Mouse (Mus musculus): ENCODE data around the gene Olfr314. TPM values are rescaled to one million over a fixed set of nuclear protein-coding genes. Genes with fewer than 3 reads are reported as not detected.
"Not testable (repeated sequence)": the region's sequence is repeated elsewhere in the genome, so short reads cannot be mapped to it uniquely, and the experiment has no call there.

Gene Olfr314
- polyA plus RNA-seq, 1 experiment = not detected

DNA sequence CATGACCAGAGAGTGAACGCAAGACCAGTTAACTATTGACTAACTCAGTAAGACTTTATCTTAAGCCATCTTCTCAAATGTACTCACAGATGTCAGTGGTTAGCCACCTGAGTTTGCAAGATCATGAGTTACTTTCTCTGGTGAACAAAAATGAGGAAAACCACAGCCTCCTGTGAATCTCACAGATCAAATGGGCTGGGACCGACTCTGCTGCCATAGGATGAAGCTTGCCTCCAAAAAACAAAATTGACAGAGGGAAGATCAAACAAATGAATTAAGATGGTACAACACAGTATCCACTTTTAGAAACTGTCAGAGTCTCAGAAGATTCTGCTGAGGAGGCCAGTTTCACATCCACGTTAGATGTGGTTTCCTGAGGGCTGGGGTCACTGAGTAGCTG is 47.0 kb downstream of the Olfr314 start:
- WGBS = 65% methylated on average over 3 of the region's 3 CpGs
- TF ChIP-seq POLR2A (IDR thresholded peaks at IDR 0.05; ENCODE audit: low read depth, low read length) (no peak), CTCF (conservative IDR thresholded peaks at IDR 0.05; ENCODE audit: insufficient read depth, insufficient read length, low read depth, low read length) (no peak)
- Histone ChIP-seq H3K36me3 (ENCODE audit: control insufficient read depth, insufficient read depth, low read length) (no peaks in the 10 kb centered on the region), H3K4me3 (ENCODE audit: insufficient read depth, low read depth, low read length) (no peak overlapping the region), H3K27me3 (replicated peaks; ENCODE audit: control insufficient read depth, insufficient read depth, low read length) (no peaks in the 10 kb centered on the region), H3K27ac (ENCODE audit: insufficient read depth, low read depth, low read length) (no peak overlapping the region), H3K4me1 (ENCODE audit: control insufficient read depth, insufficient read depth, low read length) (no peaks in the 10 kb centered on the region)
- no peak for DNase-seq

DNA sequence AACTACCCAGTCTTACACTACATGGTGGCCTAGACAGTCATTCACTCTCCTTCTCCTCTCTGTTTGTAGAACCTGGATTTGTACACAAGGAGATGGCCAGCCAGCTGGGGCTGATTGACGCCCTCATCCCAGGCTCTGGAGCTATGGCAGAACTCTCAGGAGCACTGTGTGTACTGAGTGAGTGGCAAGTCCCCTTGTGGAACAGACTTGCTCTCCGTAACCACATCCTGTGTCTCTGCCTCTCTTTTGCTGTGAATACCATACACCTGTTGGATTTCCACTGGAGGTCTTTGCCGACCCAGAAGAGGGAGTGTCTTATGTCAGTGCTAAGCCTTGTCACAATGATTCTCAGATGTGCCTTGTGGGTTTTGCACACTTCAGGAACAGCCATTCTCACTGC is 49.8 kb downstream of the Olfr314 start:
- H3K4me3 ChIP-seq (ENCODE audit: insufficient read depth, low read depth, low read length); H3K27me3 ChIP-seq (replicated peaks; ENCODE audit: control insufficient read depth, insufficient read depth, low read length); DNase-seq; H3K36me3 ChIP-seq (ENCODE audit: control insufficient read depth, insufficient read depth, low read length); H3K4me1 ChIP-seq (ENCODE audit: control insufficient read depth, insufficient read depth, low read length); H3K27ac ChIP-seq (ENCODE audit: insufficient read depth, low read depth, low read length): not testable (repeated sequence)
- 73% methylated on average over 3 of the region's 3 CpGs for WGBS

Other genes starting within 250 kb of the Olfr314 start
- not detected in 2 replicates for gene Olfr330, start 248.1 kb upstream of the Olfr314 start, polyA plus RNA-seq (2012; rRNA removed)
- not detected in 2 replicates for gene Olfr329-ps, start 236.5 kb upstream of the Olfr314 start, polyA plus RNA-seq (2012; rRNA removed)
- gene Olfr328, start 227.3 kb upstream of the Olfr314 start, polyA plus RNA-seq (2012; rRNA removed) = not detected in 2 replicates
- gene Olfr224, start 212.4 kb upstream of the Olfr314 start, polyA plus RNA-seq (2012; rRNA removed) = not detected in 2 replicates
- not detected in 2 replicates for gene Olfr325, start 205.2 kb upstream of the Olfr314 start, polyA plus RNA-seq (2012; rRNA removed)
- gene Olfr324, start 187.8 kb upstream of the Olfr314 start, polyA plus RNA-seq (2012; rRNA removed) = not detected in 2 replicates
- not detected in 2 replicates for gene 2210407C18Rik, start 166.9 kb upstream of the Olfr314 start, polyA plus RNA-seq (2012; rRNA removed)
- not detected in 2 replicates for gene Olfr323, start 152.5 kb upstream of the Olfr314 start, polyA plus RNA-seq (2012; rRNA removed)
- gene Trim58, start 142.5 kb upstream of the Olfr314 start, polyA plus RNA-seq (2012; rRNA removed) = not detected in 2 replicates
- gene Olfr322, start 124.2 kb upstream of the Olfr314 start, polyA plus RNA-seq (2012; rRNA removed) = not detected in 2 replicates
- not detected in 2 replicates for gene Olfr320, start 101.9 kb upstream of the Olfr314 start, polyA plus RNA-seq (2012; rRNA removed)
- not detected in 2 replicates for gene Olfr319, start 83.8 kb upstream of the Olfr314 start, polyA plus RNA-seq (2012; rRNA removed)
- gene Olfr318, start 58.9 kb upstream of the Olfr314 start, polyA plus RNA-seq (2012; rRNA removed) = not detected in 2 replicates
- gene Olfr317, start 43.7 kb upstream of the Olfr314 start, polyA plus RNA-seq (2012; rRNA removed) = not detected in 2 replicates
- gene Olfr316, start 30.2 kb upstream of the Olfr314 start, polyA plus RNA-seq (2012; rRNA removed) = not detected in 2 replicates
- gene Olfr315, start 9.8 kb upstream of the Olfr314 start, polyA plus RNA-seq (2012; rRNA removed) = not detected in 2 replicates
- gene Fam183b, start 19.0 kb downstream of the Olfr314 start, polyA plus RNA-seq (2012; rRNA removed) = not detected in 2 replicates
- gene Olfr313, start 32.0 kb downstream of the Olfr314 start, polyA plus RNA-seq (2012; rRNA removed) = not detected in 2 replicates
- not detected in 2 replicates for gene Olfr312, start 46.3 kb downstream of the Olfr314 start, polyA plus RNA-seq (2012; rRNA removed)
- not detected in 2 replicates for gene Olfr311, start 56.3 kb downstream of the Olfr314 start, polyA plus RNA-seq (2012; rRNA removed)
- gene Gm12258, start 64.2 kb downstream of the Olfr314 start, polyA plus RNA-seq (2012; rRNA removed) = 2.3 and 2.6 TPM in 2 replicates
- 3.3 and 3.7 TPM in 2 replicates for gene 2810021J22Rik, start 84.3 kb downstream of the Olfr314 start, polyA plus RNA-seq (2012; rRNA removed)
- 1.2 and 1.5 TPM in 2 replicates for gene Zfp39, start 121.3 kb downstream of the Olfr314 start, polyA plus RNA-seq (2012; rRNA removed)
- gene Btnl10, start 135.0 kb downstream of the Olfr314 start, polyA plus RNA-seq (2012; rRNA removed) = 0.27 and 0.31 TPM in 2 replicates
- 251 and 307 TPM in 2 replicates for gene Rnf187, start 156.0 kb downstream of the Olfr314 start, polyA plus RNA-seq (2012; rRNA removed)
- 3.0 and 5.3 TPM in 2 replicates for gene Hist3h2ba, start 166.0 kb downstream of the Olfr314 start, polyA plus RNA-seq (2012; rRNA removed)
- 29.0 and 29.5 TPM in 2 replicates for gene Hist3h2a, start 171.7 kb downstream of the Olfr314 start, polyA plus RNA-seq (2012; rRNA removed)
- 0.34 and 0.48 TPM in 2 replicates for gene Trim17, start 171.7 kb downstream of the Olfr314 start, polyA plus RNA-seq (2012; rRNA removed)
- gene Trim11, start 195.1 kb downstream of the Olfr314 start, polyA plus RNA-seq (2012; rRNA removed) = 19.4 and 20.7 TPM in 2 replicates